Mouse (Mus musculus) common myeloid progenitor, adult 5-6 weeks (primary cell): ENCODE measurements around the gene Hps4. TPM values are rescaled to one million over a fixed set of nuclear protein-coding genes. Genes with fewer than 3 reads are reported as not detected.

Source experiments
- ATAC-seq: replicated peaks from 2 replicates; pipeline ENCODE4 v1.8.0; 2016; ENCODE audit warnings: low read depth, mild to moderate bottlenecking, moderate TSS enrichment, inconsistent platforms; ENCODE audit not compliant: poor library complexity, severe bottlenecking
- total RNA-seq: library from RNA; stranded (forward); fragments of 200-1000, 187-1606 nt; gene quantifications from 2 replicates; pipeline ENCODE4 v1.2.3, GENCODE M21; 2017

Gene Hps4
- total RNA-seq, 1 experiment from 2014 or later, result 13.9 TPM

- no peak for ATAC-seq
Observed at GRCm38 (mm10) chr5:112320936-112321335, 21.9 kb upstream of the Hps4 start.

GRCm38 (mm10) chr5:112321376-112321775 lies 21.5 kb upstream of the Hps4 start:
- no peak for ATAC-seq

- ATAC-seq, result no peak
Observed at GRCm38 (mm10) chr5:112323246-112323645, 19.6 kb upstream of the Hps4 start.

- peak; percentile 73 for ATAC-seq
Observed at GRCm38 (mm10) chr5:112324637-112325545, 18.0 kb upstream of the Hps4 start.

GRCm38 (mm10) chr5:112325546-112326445 lies 17.1 kb upstream of the Hps4 start, which contains the start of gene Tfip11:
Gene Tfip11, plus strand, starts transcription at chr5:112326358.
- ATAC-seq, result peak; percentile 82

GRCm38 (mm10) chr5:112326446-112327009 lies 16.4 kb upstream of the Hps4 start:
- ATAC-seq, result 0 out of 2 replicates have a peak, but pooled peaks have one; percentile 1

- no peak for ATAC-seq
Observed at GRCm38 (mm10) chr5:112327854-112328253, 15.0 kb upstream of the Hps4 start.

- ATAC-seq, result no peak
Observed at GRCm38 (mm10) chr5:112329805-112330564, 12.9 kb upstream of the Hps4 start.

- ATAC-seq, result peak; percentile 73
Observed at GRCm38 (mm10) chr5:112335473-112335872, 7.4 kb upstream of the Hps4 start.

GRCm38 (mm10) chr5:112337004-112337403 lies 5.9 kb upstream of the Hps4 start:
- ATAC-seq, result no peak

- no peak for ATAC-seq
Observed at GRCm38 (mm10) chr5:112339215-112339614, 3.7 kb upstream of the Hps4 start.

- ATAC-seq, result peak; percentile 37
Observed at GRCm38 (mm10) chr5:112343205-112343595, 317 bp downstream of the Hps4 start.

- ATAC-seq, result peak; percentile 30; the same call in 1 of the 2 replicates
Observed at GRCm38 (mm10) chr5:112344092-112344960, 1.4 kb downstream of the Hps4 start.

- ATAC-seq, result peak; percentile 5; the same call in 1 of the 2 replicates
Observed at GRCm38 (mm10) chr5:112346211-112346965, 3.5 kb downstream of the Hps4 start.

GRCm38 (mm10) chr5:112349169-112349568 lies 6.3 kb downstream of the Hps4 start:
- ATAC-seq, result no peak

- ATAC-seq, result no peak
Observed at GRCm38 (mm10) chr5:112355493-112355892, 12.6 kb downstream of the Hps4 start.

- ATAC-seq, result no peak
Observed at GRCm38 (mm10) chr5:112355910-112356309, 13.0 kb downstream of the Hps4 start, which contains the start of gene Gm6583. Gene Gm6583, minus strand, starts transcription at chr5:112356033.

GRCm38 (mm10) chr5:112356322-112356721 lies 13.4 kb downstream of the Hps4 start:
- ATAC-seq, result no peak
